Mouse (Mus musculus): ENCODE results near the gene Gvin1.
"Not testable (repeated sequence)": the region's sequence is repeated elsewhere in the genome, so short reads cannot be mapped to it uniquely, and the experiment has no call there.

Gene Gvin1

DNA sequence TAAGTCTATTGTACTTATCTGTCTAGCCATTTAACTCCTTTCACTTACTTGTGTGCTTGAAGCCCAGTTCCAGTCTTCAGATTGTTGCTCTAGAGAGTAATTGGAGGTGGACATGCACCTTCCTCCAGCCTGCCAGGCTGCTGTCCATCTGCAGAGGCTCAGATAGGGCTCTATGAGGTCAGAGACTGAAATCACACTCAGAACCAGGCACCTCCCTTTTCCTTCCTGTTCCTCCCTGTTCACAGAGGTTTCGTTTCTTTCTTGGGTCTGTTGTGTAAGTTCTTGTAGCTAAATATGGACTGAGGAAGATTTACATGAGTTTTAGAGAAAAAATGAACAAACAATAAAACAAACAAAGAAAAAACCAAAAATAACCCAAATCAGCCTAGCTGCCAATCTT is at the start of gene Gvin1:
Gene Gvin1 (minus strand): TSS at position 150 of the 400 bp plus-strand sequence.
- not testable (repeated sequence) for DNase-seq

DNA sequence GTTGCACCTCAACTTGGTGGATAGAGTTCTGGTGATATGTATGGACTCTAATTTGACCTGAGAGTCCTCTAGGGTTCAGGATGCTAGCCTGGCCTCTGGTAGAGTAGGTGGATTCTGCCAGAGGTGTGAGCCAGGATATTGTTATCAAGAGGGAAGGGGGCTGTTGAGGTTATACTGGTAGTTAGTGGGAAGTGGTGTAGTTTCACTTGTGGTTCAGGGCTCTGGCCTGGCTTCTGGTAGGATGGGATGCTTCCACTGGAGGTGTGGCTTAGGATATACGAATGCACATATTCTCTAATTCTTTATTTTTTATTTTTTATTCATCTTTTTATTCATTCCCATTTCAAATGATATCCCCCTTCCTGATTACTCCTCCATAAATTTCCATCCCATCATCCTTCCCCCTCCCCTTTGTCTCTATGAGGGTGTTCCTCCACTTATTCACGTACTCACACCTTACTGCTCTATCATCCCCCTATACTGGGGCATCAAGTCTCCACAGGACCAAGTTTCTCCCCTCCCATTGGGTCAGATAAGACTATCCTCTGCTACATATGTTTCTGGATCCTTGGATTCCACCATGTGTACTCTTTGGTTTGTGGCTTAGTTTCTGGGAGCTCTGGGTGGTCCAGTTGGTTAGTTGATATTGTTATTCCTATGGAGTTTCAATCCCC is 36.9 kb upstream of the Gvin1 start:
- DNase-seq: no peak

DNA sequence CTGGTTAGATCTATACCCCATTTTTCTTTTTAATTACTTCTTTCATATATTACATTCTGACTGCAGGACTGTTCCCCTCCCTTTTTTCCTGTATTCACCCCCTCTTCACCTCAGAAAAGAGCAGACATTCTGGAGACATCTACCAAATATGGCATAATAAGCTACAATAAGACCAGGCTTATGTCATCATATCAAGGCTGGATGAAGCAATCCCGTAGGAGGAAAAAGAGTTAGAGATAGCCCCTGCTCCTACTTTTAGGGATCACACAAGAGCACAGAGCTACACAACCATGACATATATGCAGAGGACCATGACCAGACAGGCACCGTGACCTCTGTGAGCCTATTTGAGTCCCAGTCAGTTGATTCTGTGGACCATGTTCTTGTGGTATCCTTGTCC is 33.8 kb upstream of the Gvin1 start:
- no peak for DNase-seq

DNA sequence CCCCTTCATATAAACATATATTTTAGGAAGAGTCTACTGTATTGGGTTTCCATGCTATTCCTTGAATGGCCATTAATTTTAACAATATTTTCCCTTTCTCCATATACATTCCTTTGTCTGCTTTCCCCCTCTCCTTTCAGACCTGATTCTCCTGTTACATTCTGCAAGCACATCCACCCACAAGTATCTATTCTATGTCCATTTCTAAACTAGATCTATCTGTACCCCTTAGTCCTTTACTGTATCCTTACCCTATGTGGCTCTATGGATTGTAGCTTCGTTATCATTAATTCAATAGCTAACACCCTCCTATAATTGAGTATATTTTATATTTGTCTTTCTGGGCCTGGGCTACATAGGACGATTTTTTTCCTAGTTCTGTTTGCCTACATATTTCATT is 33.1 kb upstream of the Gvin1 start:
- DNase-seq: no peak

DNA sequence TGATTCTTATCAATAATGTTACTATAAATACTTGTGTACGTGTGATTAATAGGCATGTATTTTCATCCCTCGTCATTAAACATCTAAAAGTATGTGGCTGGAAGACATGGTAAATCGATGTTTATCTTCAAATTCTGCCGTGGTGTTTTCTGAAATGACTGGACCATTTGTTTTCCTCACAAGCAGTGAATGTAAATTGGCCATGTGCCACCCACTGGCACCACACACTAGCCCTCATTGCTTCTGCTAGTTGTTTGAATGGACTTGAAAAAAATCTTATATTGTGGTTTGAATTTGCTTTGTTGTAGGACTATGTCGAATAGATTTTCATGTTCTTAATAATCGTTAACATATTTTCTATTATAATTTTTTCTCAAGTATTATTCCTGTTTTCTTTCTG is 30.5 kb upstream of the Gvin1 start:
- DNase-seq: no peak

DNA sequence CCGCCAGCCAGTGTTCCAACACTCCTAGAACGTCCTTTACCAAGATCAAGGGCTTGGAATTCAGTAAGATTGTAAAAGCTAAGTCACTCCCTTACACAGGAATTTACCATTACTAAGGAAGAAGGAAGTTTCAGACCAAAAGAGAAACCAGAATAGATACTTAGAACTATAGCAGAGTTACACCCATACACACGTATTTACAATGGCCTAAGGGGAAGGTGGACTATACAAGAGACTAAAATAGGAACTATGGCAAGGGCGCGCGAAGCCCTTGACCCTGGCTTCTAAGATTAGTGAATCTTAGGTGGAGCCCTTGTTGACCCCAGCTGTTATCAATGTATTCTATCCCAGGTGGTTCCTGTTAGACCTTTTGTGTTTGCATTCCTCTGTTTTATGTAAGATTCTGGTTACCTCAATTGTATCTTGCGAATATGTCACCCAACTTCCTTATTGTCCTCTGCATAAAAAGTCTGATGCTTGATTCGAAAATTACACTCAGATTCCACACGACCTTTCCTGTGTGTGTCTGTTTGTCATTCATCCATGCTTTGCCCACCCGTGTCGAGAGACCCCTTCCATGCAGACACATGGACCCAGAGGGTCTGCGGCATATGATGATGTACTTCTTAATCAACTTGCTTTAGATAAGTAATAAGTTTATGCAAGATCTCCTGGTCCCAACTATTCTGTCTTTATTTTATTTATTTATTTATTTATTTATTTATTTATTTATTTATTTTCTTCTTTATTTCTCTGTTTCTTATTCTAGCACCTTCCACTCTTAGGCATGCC is 25.6 kb upstream of the Gvin1 start:
- not testable (repeated sequence) for DNase-seq

DNA sequence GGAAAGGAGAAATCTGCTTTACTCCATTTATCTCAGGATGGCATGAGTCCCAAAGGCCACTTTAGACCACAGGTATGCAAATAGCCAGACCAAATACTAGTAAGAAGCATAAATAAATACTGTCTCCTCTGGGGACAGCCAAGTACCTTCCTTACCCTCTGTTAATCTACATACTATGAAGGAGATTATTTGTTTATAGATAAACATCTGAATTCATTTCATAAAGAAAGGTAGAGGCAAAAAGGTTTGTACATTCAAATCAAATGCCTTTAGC is 22.0 kb upstream of the Gvin1 start:
- DNase-seq: no peak

DNA sequence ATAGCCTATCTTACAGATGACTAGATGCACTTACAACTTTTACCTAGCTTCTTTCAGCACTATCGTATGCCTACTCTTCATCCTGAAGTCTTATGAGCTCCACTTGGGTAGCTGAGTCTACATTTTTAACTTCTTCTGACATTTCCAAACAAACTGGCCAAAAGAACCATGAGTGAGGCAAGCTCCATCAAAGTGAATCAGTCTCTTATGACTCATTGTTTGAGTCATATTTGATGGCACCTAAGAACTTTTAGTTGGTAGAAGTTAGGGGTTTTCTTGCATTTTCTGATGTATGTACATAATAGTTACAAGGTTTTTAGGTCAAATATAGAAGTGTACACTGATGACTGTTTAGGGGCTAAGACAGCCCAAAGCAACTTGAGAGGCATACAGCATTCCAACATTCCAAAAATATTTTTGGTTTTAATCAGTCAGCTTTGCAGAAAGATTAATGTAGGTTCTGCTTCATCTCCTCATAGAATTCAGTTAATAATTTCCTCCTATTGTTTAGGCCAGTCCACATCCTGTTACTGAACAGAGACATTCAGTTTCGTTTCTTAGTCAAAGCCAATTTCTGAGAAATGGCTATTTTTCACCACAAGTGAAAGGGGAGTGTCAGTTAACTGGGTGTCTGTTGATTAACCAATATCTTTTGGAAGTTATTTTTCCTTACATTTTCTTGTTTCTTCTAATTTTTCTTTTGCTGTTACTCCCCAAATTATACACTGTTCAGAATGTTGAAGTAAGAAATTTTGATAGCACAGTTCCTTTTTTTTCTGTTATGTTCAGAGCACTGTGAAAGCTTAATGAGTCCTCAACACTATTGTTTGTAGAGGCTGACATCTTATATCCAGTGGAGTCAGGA is 21.4 kb upstream of the Gvin1 start:
- DNase-seq: no peak

DNA sequence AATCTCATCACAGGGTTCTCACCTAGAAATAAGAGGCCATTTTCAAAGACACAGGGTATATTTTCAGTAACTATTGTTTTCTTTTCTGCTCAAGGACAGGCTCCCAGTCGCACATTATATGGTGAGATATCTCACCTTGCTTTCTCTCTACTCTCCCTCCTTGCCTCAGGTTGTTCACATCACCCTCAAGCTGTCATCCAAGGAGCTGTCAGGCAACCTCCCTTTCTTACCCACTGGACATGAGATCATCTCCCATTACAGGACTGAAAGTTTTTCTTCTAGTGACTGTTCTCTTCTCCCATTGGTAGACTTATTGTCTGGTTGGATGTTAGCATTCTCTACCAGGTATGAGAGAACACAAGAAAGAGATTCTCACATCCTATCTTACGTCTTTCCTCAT is 20.5 kb upstream of the Gvin1 start:
- no peak for DNase-seq

DNA sequence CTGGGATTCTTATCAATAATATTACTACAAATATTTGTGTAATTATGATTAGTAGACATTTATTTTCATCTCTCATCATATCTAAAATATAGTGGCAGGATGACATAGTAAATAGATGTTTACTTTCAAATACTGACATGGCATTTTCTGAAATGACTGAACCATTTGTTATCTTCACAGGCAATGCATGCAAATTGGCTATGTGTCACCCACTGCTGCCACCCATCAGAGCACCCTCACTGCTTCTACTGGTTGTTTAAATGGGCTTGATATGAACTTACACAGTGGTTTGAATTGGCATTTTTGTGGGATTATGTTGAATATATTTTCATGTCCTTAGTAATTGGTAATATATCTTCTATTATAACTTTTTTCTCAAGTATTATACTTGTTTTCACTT is 784 bp upstream of the Gvin1 start:
- DNase-seq: not testable (repeated sequence)

DNA sequence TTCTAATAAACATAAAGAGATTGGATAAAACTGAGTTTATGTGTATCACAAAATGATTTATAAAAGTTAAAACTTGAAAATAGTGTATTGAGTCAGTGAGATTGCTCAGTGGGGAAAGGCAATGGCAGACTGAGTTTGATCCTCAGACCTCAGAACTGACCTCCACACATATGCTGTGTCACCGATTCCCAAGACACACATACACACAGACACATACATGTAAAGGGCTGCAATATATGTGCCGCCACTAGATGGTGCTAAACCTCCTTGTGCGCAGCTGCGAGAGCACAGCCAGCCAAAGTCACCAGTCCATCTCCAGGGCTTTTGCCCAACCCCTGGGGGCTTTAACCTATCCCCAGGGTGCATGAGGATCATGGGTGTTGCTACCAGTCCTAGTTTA is 1.4 kb downstream of the Gvin1 start:
- not testable (repeated sequence) for DNase-seq

DNA sequence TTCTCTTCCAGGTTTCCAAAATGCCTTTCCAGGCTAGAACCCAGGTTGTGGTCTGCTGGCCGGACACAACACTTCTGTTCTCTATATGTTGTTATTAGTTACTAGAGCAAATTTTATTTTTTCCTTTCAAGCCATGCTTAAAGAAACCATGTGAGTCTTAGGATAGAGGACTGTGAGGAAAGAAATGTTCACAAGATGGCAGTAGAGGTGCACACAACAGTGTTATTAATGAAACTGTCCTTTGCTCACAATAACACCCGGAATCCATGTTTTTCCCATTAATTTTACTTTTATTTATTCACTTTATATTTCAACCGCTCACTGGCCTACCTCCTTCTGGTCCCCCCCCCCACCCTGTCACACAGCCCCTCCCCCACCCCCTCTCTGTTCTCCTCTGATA is 8.5 kb downstream of the Gvin1 start:
- DNase-seq: not testable (repeated sequence)

DNA sequence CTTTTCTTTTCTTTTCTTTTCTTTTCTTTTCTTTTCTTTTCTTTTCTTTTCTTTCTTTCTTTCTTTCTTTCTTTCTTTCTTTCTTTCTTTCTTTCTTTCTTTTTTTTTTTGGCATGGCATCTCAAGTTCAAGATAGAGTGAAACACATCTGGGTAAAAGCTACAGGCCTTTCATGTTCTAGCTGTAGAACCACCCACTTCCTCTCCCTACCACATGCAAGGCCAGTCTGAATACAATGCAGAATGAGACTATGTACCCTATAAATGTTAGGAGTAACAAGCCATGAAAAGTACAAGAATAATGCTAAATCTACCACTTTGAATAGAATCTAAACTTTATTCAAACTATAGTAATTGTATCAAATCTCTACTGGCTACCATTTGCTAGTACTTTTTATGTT is 38.1 kb downstream of the Gvin1 start:
- DNase-seq: not testable (repeated sequence)

DNA sequence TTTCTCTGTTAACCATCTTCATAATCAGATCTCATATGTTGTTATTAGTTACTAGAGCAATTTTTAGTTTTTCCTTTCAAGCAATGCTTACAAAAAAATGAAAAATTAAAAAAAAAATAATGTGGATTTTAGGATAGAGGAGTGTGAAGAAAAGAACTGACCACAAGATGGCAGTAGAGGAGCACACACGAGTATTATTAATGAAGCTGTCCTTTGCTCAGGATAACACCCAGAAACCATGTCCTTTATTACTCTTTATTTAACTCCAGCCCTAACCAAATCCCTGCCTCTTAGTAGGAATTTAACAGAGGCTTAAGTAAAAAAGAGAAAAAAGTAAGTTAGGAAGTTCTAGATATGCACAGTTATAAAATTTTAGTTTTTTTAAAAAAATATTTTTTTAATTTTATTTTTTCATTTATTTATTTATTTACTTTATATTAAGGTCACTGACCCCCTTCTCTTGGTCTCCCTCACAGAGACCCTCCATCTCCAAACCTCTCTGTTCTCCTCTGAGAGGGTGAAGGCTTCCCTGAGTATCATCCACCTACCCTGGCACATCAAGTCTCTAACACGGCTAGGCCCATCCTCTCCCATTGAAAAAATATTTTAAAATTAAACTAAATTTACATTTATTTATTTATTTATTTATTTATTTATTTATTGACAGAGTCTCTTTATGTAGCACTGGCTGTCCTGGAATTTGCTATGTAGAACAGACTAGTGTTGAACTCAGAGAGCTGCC is 69.9 kb downstream of the Gvin1 start:
- not testable (repeated sequence) for DNase-seq

DNA sequence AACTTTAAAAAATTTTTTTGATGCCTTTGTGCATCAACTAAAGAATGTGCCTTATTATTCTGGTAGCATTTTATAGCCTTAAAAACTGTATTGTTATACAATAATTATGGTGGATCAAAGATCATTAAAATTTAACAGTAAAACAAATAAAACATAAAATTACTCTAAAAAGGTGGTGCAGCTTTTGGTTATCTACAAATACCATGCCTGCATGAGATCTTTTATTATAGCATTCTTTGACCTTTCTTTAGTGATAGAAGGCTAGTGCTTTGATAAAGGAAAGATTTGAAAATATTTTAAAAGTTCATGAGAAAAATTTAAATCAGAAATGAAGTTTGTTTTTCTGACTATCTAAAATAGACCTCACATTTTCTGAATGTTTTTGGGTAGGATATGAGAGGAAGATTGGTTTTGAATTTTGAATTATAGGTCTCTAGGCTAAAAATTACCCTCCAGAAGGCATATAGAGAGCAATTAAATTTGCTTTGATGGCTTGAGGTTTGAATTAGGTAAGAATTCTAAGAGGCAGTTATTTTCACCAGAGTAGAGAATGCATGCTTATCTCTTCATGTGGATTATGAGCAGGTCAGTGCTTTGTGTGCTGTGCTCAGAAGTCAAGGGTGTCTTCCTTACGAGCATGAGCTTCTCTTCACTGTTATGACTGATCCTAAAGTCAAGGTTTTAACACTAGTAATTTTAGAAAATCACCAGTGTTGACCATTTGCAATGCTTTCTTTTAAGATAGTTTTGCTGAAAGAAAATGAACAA is 73.8 kb downstream of the Gvin1 start:
- DNase-seq: not testable (repeated sequence)

DNA sequence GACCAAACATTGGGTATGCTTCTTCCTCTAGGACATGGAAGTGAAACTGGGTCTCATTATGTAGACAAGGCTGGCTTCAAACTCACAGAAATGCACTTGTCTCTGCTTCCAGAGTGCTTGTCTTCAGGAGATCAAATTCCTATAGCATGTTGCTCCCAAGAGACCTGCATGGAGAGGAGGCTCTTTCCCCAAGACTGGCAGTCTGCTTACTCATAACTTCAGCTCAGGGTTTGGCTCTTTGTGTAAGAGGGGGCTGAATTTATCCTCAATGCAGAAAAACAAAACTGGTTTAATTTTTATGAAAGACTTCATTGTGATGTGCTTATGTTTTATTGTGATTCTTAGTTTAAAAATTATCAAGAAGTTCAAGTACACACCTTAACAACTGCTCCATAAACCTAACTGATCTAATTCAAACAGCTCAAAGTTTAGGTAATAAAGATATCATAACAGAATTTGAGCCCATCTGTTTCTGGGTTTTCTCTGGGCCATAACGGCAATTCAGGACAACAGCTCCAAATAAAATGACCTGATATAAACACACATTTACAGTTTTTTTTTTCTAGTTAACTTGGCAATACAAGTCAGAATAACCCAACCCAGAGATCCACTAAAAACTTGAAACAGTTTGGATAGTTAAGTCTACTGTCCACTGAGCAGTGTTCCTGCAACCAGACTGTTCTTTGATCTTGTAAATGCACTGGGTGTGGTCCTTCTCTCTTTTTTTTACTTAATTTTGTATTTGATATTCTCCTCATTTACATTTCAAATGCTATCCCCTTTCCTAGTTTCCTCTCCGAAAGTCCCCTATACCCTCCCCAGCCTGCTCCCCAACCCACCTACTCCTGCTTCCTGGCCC is 97.8 kb downstream of the Gvin1 start:
- not testable (repeated sequence) for DNase-seq
